Mouse (Mus musculus): Measurements from ENCODE around the gene Gprin1.
A peak's percentile ranks its signal among the peaks of the same experiment; 100 is the strongest.

Gprin1 gene

GRCm38 (mm10) chr13:54759496-54759895 is 9.8 kb upstream of the Gprin1 start:
- peak; percentile 72 for DNase-seq

GRCm38 (mm10) chr13:54758756-54759470 is 9.2 kb upstream of the Gprin1 start:
- DNase-seq: peak; percentile 75

GRCm38 (mm10) chr13:54758045-54758755 is 8.5 kb upstream of the Gprin1 start:
- peak; percentile 97 for DNase-seq

- DNase-seq: peak; percentile 93
Measured at GRCm38 (mm10) chr13:54757093-54757830, 7.6 kb upstream of the Gprin1 start.

- DNase-seq: peak; percentile 64
Measured at GRCm38 (mm10) chr13:54756156-54756712, 6.6 kb upstream of the Gprin1 start.

GRCm38 (mm10) chr13:54755201-54755830 is 5.6 kb upstream of the Gprin1 start:
- peak; percentile 58 for DNase-seq

GRCm38 (mm10) chr13:54754169-54755080 is 4.8 kb upstream of the Gprin1 start:
- peak; percentile 71 for DNase-seq

GRCm38 (mm10) chr13:54753733-54754132 is 4.1 kb upstream of the Gprin1 start:
- peak; percentile 61 for DNase-seq

GRCm38 (mm10) chr13:54752656-54753055 is 3.0 kb upstream of the Gprin1 start:
- DNase-seq: peak; percentile 81

- no peak for DNase-seq
Measured at GRCm38 (mm10) chr13:54750699-54751098, 1.0 kb upstream of the Gprin1 start.

- DNase-seq: peak; percentile 76
Measured at GRCm38 (mm10) chr13:54749061-54749863, 412 bp downstream of the Gprin1 start.

- peak; percentile 77 for DNase-seq
Measured at GRCm38 (mm10) chr13:54748721-54749060, 983 bp downstream of the Gprin1 start.

- no peak for DNase-seq
Measured at GRCm38 (mm10) chr13:54748190-54748589, 1.5 kb downstream of the Gprin1 start.

- peak; percentile 91 for DNase-seq
Measured at GRCm38 (mm10) chr13:54746896-54747295, 2.8 kb downstream of the Gprin1 start.

- no peak for DNase-seq
Measured at GRCm38 (mm10) chr13:54746110-54746509, 3.6 kb downstream of the Gprin1 start.

GRCm38 (mm10) chr13:54738213-54738601 is 11.5 kb downstream of the Gprin1 start:
- DNase-seq: peak; percentile 67

- peak; percentile 42 for DNase-seq
Measured at GRCm38 (mm10) chr13:54737488-54738212, 12.0 kb downstream of the Gprin1 start.

GRCm38 (mm10) chr13:54736931-54737330 is 12.7 kb downstream of the Gprin1 start:
- DNase-seq: peak; percentile 53

GRCm38 (mm10) chr13:54726131-54726530 is 23.5 kb downstream of the Gprin1 start:
- no peak for DNase-seq

GRCm38 (mm10) chr13:54723143-54723542 is 26.5 kb downstream of the Gprin1 start:
- no peak for DNase-seq
